9 mouse cellular contexts compared by ENCODE assay signal in the genomic region with DNA sequence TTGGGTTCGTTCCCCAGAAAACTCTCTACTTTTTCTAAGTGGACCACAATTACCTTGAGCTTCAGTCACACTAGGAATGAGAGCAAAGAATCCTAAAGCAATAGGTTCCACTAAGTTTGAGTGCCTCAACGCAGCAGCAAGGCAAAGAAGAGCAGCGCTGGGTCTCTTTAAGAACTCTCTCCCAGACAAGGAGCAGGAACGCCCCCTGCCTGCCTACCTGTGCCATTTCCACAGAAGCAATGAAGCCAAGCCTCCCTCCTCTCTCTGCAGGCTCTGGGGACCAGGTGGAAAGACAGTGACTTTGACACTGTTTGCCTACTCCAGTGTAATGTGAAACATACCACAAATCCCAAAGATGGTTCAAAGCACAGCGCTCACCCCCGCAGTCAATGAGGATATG. TPM values are rescaled to one million over a fixed set of nuclear protein-coding genes. Genes with fewer than 3 reads are reported as not detected.
DNase-seq lines count a peak whose midpoint lies in the region; ATAC-seq and TF ChIP-seq lines count a peak whose summit lies in the region.
"Had no signal": no experiment of that assay in that cellular context is flagged by ENCODE, and none has a peak within 500 bp of the region (broad histone marks: within the 10 kb centered on the region; RNA-seq: fewer than 3 reads in every experiment).

No protein-coding gene starts in this region.

- H3K4me3 ChIP-seq in layer of hippocampus, adult 2 months: no peak overlapping the region
- no peak overlapping the region for H3K4me3 ChIP-seq in hindbrain, embryonic 15.5 days
- H3K4me3 ChIP-seq: erythroblast, embryonic 14.5 days had no signal

- no peaks in the 10 kb centered on the region for H3K4me1 ChIP-seq in hindbrain, embryonic 15.5 days (replicated peaks)

- H3K4me2 ChIP-seq in hindbrain, embryonic 15.5 days: no peak overlapping the region

- H3K27me3 ChIP-seq in hindbrain, embryonic 15.5 days: no peaks in the 10 kb centered on the region

- 0 out of 2 replicates have a peak, but pooled peaks have one; percentile 38 for ATAC-seq in hindbrain, embryonic 15.5 days (ENCODE audit: low FRiP score, low read depth)
- no peak for ATAC-seq in inflammation-experienced regulatory T-cells, adult 6 months

- WGBS in hindbrain, embryonic 15.5 days: 44% methylated on average over 6 of the region's 6 CpGs

- no peaks in the 10 kb centered on the region for H3K9me3 ChIP-seq in hindbrain, embryonic 15.5 days

- H3K27ac ChIP-seq in layer of hippocampus, adult 2 months: no peak overlapping the region
- H3K27ac ChIP-seq in hindbrain, embryonic 15.5 days (replicated peaks): no peak overlapping the region

- TF ChIP-seq CTCF in layer of hippocampus, adult 2 months (conservative IDR thresholded peaks at IDR 0.05): peak; percentile 74

- peak; percentile 12 to 19 for DNase-seq in cerebellum, adult 18-20 months
- DNase-seq in cerebellum, adult 9-10 months: no peak
- peak; percentile 1 to 23 for DNase-seq in layer of hippocampus, adult 2 months (ENCODE audit: low spot score in 2 of 2)
- DNase-seq in layer of hippocampus, postnatal 14 days (ENCODE audit: low spot score in 2 of 2): no peak
- peak; percentile 56 for DNase-seq in adrenal gland, postnatal 14 days
- DNase-seq in right cerebral cortex, postnatal 25 days: peak; percentile 10

- H3K9ac ChIP-seq in hindbrain, embryonic 15.5 days: no peak overlapping the region

- H3K36me3 ChIP-seq in hindbrain, embryonic 15.5 days: no peaks in the 10 kb centered on the region

RNA-seq across cellular contexts. Expression of gene Lrrc18, which starts 42.2 kb away (rescaled TPM):
- total RNA-seq in layer of hippocampus, adult 2 months (2021): under 1 TPM; 0.28 to 0.29 TPM
- total RNA-seq in layer of hippocampus, postnatal 14 days (2021): under 1 TPM; 0.36 to 0.44 TPM
- 0.48 and 0.60 TPM in 2 replicates for total RNA-seq in adrenal gland, postnatal 14 days (2021)
- 0.13 and 0.53 TPM in 2 replicates for polyA plus RNA-seq in hindbrain, embryonic 15.5 days (2015; fragmentation: Nextera tagmentation; extraction: Ambion mirVana)
- under 1 TPM in 2 of 3 experiments, not detected in 1; 0.16 to 0.21 TPM for polyA plus RNA-seq in inflammation-experienced regulatory T-cells, adult 6 months (2017; shearing (Covaris generic))
- polyA plus RNA-seq: erythroblast, embryonic 14.5 days had no signal

Comparison
In these comparisons a context has a peak if more than half of its experiments do, and no peak if none do; other contexts are left out.
1. DNase-seq: peak in cerebellum, adult 18-20 months (2 of 2), layer of hippocampus, adult 2 months (2 of 2), adrenal gland, postnatal 14 days (single experiment) and right cerebral cortex, postnatal 25 days (single experiment); none in cerebellum, adult 9-10 months (single experiment) and layer of hippocampus, postnatal 14 days (0 of 2).